Mouse (Mus musculus): ENCODE data around the gene Zfp651. TPM values are rescaled to one million over a fixed set of nuclear protein-coding genes. Genes with fewer than 3 reads are reported as not detected.
A peak's percentile ranks its signal among the peaks of the same experiment; 100 is the strongest.

Zfp651 gene
- polyA plus RNA-seq, 1 experiment = 51.4 TPM

DNA sequence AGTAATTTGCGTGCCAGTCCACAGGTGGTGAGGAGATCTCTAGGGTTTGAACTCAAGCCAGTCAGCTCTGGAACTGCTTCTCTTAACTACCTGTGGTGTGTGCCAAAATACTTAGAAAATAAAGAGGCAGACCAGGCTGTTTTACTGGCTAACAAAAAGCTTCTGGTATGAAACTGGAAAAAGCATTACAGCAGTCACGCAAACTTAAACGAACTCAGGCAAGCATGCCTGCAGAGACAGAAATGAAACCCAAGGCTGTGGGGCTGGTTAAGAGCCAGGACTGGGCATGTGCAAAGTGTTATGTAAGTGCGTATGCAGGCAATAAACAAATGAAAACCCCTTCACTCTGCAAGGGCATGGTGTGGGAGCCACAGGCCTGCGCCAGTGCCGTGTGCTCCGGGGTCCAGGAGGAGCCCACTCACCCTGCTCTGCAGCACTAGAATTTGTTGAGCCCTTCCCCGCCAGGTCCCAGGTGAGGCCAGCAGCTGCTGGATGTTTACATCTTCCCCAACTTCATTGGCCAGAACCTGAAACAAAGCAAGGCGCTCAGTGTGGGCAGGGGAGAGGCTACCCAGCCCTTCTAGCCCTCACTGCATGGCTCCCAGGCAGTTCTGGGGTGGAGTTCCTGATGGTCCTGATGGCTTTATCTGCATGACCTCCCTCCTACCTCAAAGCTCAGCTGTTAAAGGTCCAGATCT, 60.1 kb downstream of the Zfp651 start:
- TF ChIP-seq POLR2A (IDR thresholded peaks at IDR 0.05; ENCODE audit: borderline replicate concordance, extremely low read depth, insufficient read depth, insufficient read length, poor library complexity, severe bottlenecking) (no peak), CTCF (IDR thresholded peaks at IDR 0.05; ENCODE audit: borderline replicate concordance, extremely low read depth, insufficient read depth, insufficient read length) (no peak)
- peak; percentile 27 for DNase-seq (ENCODE audit: low read depth)

DNA sequence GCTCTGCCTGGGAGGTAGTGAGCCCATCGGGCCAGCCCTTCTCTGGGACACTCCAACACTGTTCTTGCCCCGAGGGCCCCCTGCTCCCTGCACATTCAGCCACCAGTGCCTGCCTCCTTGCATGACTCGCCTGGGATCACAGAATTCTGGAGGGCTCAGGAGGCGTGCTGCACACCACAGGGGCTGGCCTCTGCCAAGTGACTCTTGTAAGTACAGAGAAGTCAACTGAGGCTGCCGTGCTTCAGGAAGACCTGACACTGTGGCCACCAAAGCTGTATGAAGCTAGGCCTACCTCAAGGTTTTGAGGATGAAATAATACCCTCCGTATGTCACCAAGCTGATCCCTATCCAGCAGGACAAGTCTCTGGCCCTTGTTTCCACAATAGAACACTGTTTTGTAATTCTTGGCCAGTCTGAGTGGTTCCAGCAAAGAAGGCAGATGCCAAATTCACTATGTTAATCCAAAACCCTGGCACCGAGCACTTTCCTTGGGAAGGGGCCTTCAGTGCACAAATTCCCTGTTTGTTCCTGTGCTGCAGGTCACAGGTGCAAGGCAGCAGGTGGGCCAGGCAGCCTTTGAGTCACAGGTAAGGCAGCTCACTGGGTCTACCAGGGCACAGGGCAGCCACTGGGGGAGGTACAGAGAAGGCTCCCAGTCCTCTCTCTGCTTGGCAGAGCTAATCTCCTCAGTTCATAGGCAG, 60.8 kb downstream of the Zfp651 start:
- DNase-seq (ENCODE audit: low read depth) = peak; percentile 60
- TF ChIP-seq CTCF (IDR thresholded peaks at IDR 0.05; ENCODE audit: borderline replicate concordance, extremely low read depth, insufficient read depth, insufficient read length) (no peak), POLR2A (IDR thresholded peaks at IDR 0.05; ENCODE audit: borderline replicate concordance, extremely low read depth, insufficient read depth, insufficient read length, poor library complexity, severe bottlenecking) (no peak)

DNA sequence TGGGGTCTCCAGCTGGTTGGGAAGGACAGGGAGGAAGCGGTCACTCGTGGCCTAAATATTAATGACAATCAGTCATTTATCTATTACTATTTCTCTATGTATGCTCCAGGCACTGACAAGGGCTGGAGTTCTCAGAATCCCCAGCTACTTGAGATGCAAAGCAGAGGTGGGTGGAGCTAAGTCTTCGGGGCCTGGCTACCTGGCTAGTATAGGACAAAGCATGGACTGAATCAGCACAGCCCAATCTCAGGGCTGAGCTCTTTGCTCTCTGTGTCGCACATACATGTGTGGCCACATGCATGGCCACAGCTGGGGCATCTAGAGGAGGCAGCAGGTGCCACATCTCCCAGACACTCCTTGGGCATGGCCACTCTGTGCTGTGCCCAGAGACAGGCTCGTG, 61.6 kb downstream of the Zfp651 start:
- no peak for TF ChIP-seq CTCF (IDR thresholded peaks at IDR 0.05; ENCODE audit: borderline replicate concordance, extremely low read depth, insufficient read depth, insufficient read length)
- no peak for TF ChIP-seq POLR2A (IDR thresholded peaks at IDR 0.05; ENCODE audit: borderline replicate concordance, extremely low read depth, insufficient read depth, insufficient read length, poor library complexity, severe bottlenecking)
- DNase-seq (ENCODE audit: low read depth) = no peak

Other genes starting within 250 kb of the Zfp651 start
- not detected in 2 replicates for gene Lyzl4, start 117.2 kb upstream of the Zfp651 start, polyA plus RNA-seq (2012; rRNA removed)
- gene Vipr1, start 116.6 kb upstream of the Zfp651 start, polyA plus RNA-seq (2012; rRNA removed) = 0.38 and 0.63 TPM in 2 replicates
- gene Sec22c, start 53.8 kb upstream of the Zfp651 start, polyA plus RNA-seq (2012; rRNA removed) = 21.2 and 25.2 TPM in 2 replicates
- gene Ss18l2, start 49.0 kb upstream of the Zfp651 start, polyA plus RNA-seq (2012; rRNA removed) = 65.3 and 71.1 TPM in 2 replicates
- 165 and 197 TPM in 2 replicates for gene Nktr, start 40.2 kb upstream of the Zfp651 start, polyA plus RNA-seq (2012; rRNA removed)
- gene Klhl40, start 18.3 kb downstream of the Zfp651 start, polyA plus RNA-seq (2012; rRNA removed) = 0.55 and 0.72 TPM in 2 replicates
- 0.40 and 0.49 TPM in 2 replicates for gene Hhatl, start 33.2 kb downstream of the Zfp651 start, polyA plus RNA-seq (2012; rRNA removed)
- gene Ccdc13, start 80.1 kb downstream of the Zfp651 start, polyA plus RNA-seq (2012; rRNA removed) = 2.7 and 2.9 TPM in 2 replicates
- 42.6 and 43.8 TPM in 2 replicates for gene Higd1a, start 99.0 kb downstream of the Zfp651 start, polyA plus RNA-seq (2012; rRNA removed)
- 2.1 TPM in 2 replicates for gene Ackr2, start 139.0 kb downstream of the Zfp651 start, polyA plus RNA-seq (2012; rRNA removed)
- gene Cyp8b1, start 157.0 kb downstream of the Zfp651 start, polyA plus RNA-seq (2012; rRNA removed) = not detected in 2 replicates
- gene Fam198a, start 191.7 kb downstream of the Zfp651 start, polyA plus RNA-seq (2012; rRNA removed) = 1.0 and 1.6 TPM in 2 replicates
- gene Pomgnt2, start 237.8 kb downstream of the Zfp651 start, polyA plus RNA-seq (2012; rRNA removed) = 30.2 and 31.9 TPM in 2 replicates

All from brain, embryonic 14.5 days (tissue).